Mouse (Mus musculus) kidney, adult 2 months (tissue): ENCODE data around the gene Hcn2. TPM values are rescaled to one million over a fixed set of nuclear protein-coding genes. Genes with fewer than 3 reads are reported as not detected.
"Not testable (repeated sequence)": the region's sequence is repeated elsewhere in the genome, so short reads cannot be mapped to it uniquely, and the experiment has no call there.

ENCODE experiments used
- DNase-seq: peaks from one replicate; pipeline ENCODE4 v3.0.0; 2021
- H3K27ac ChIP-seq: fragments of 200-500 bp; 2 replicates; pipeline ENCODE4 v1.5.1; 2012; ENCODE audit warnings: low read depth, low read length, control low read depth, inconsistent platforms; ENCODE audit not compliant: insufficient read depth
- H3K27me3 ChIP-seq: fragments of 200-500 bp; replicated peaks from 2 replicates; pipeline ENCODE4 v1.6.1; 2012; ENCODE audit warnings: mild to moderate bottlenecking, moderate library complexity, low read length, inconsistent platforms; ENCODE audit not compliant: control insufficient read depth, insufficient read depth
- H3K36me3 ChIP-seq: fragments of 200-500 bp; 2 replicates; pipeline ENCODE4 v1.6.1; 2012; ENCODE audit warnings: mild to moderate bottlenecking, moderate library complexity, low read length, inconsistent platforms; ENCODE audit not compliant: control insufficient read depth, insufficient read depth
- H3K4me1 ChIP-seq: fragments of 200-500 bp; 2 replicates; pipeline ENCODE4 v1.6.1; 2011; ENCODE audit warnings: low read length; ENCODE audit not compliant: control insufficient read depth, insufficient read depth
- H3K4me3 ChIP-seq: fragments of 200-500 bp; 2 replicates; pipeline ENCODE4 v1.5.1; 2011; ENCODE audit warnings: mild to moderate bottlenecking, low read depth, low read length, control low read depth; ENCODE audit not compliant: insufficient read depth
- CTCF ChIP-seq: fragments of 200-500 bp; conservative IDR thresholded peaks from 2 replicates; pipeline ENCODE4 v1.5.1; 2011; ENCODE audit warnings: low read depth, mild to moderate bottlenecking, control low read depth, low read length, moderate library complexity, mixed read lengths; ENCODE audit not compliant: insufficient read depth, insufficient read length
- POLR2A ChIP-seq: fragments of 200-500 bp; IDR thresholded peaks from one replicate; pipeline ENCODE4 v1.6.1; 2011; ENCODE audit warnings: low read depth, low read length, control low read depth
- WGBS: fragments of 180-500 bp; shearing (Covaris S2); methylation state at CpG from one replicate; pipeline ENCODE4 v1.1.7; 2018; 5-methylcytosine and 5-hydroxymethylcytosine counted together
- polyA plus RNA-seq: library from polyadenylated mRNA; depleted of rRNA; stranded (reverse); fragments of >200 nt; gene quantifications from 2 replicates; pipeline ENCODE4 v1.2.3, GENCODE M21; 2012

Gene Hcn2
- polyA plus RNA-seq, 1 experiment, result 1.5 TPM

GRCm38 (mm10) chr10:79756660-79757059 lies 40.2 kb downstream of the Hcn2 start:
- Histone ChIP-seq H3K27ac (no peak overlapping the region), H3K4me1 (no peaks in the 10 kb centered on the region), H3K36me3 (peaks cover 2% of the 10 kb centered on the region), H3K4me3 (no peak overlapping the region), H3K27me3 (no peaks in the 10 kb centered on the region)
- WGBS, result 88% methylated on average over 24 of the region's 24 CpGs
- TF ChIP-seq POLR2A (no peak), CTCF (no peak)
- no peak for DNase-seq

GRCm38 (mm10) chr10:79759675-79760074 lies 43.2 kb downstream of the Hcn2 start:
- WGBS, result 86% methylated on average over 1 of the region's 1 CpGs
- H3K4me1 ChIP-seq, H3K27ac ChIP-seq, DNase-seq, H3K27me3 ChIP-seq, H3K4me3 ChIP-seq, H3K36me3 ChIP-seq: not testable (repeated sequence)

- TF ChIP-seq CTCF (no peak), POLR2A (no peak)
- WGBS, result 90% methylated on average over 11 of the region's 11 CpGs
- DNase-seq, result no peak
- Histone ChIP-seq H3K4me3 (no peak overlapping the region), H3K4me1 (peaks cover 11% of the 10 kb centered on the region), H3K36me3 (peaks cover 2% of the 10 kb centered on the region), H3K27ac (no peak overlapping the region), H3K27me3 (no peaks in the 10 kb centered on the region)
Measured at GRCm38 (mm10) chr10:79760603-79761143, 44.2 kb downstream of the Hcn2 start.

GRCm38 (mm10) chr10:79762875-79763274 lies 46.4 kb downstream of the Hcn2 start:
- peaks cover 2% of the 10 kb centered on the region for H3K36me3 ChIP-seq
- no peak for DNase-seq
- no peak overlapping the region for H3K4me3 ChIP-seq
- H3K27me3 ChIP-seq, result no peaks in the 10 kb centered on the region
- TF ChIP-seq POLR2A (no peak), CTCF (no peak)
- WGBS, result 78% methylated on average over 3 of the region's 3 CpGs
- peaks cover 16% of the 10 kb centered on the region for H3K4me1 ChIP-seq
- no peak overlapping the region for H3K27ac ChIP-seq

DNA sequence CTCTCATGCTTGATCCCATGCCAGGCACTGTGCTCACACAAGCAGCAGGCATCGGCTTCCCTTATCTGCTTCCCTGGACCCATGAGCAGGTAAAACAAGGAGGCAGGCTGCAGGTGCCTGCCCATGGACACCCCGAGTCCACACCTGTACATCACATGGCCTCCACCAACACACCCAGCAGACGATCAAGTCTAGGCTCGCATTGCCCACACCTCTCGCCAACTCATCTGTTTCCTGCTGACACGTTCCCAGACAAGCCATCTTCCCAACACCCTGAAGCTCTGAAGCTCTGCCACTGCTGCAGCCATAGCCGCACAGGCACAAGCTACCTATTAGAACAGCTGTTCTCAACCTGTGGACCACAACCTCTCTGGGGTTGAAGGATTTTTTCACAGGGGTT lies 47.8 kb downstream of the Hcn2 start:
- 64% methylated on average over 7 of the region's 7 CpGs for WGBS
- TF ChIP-seq POLR2A (no peak), CTCF (no peak)
- no peak for DNase-seq

DNA sequence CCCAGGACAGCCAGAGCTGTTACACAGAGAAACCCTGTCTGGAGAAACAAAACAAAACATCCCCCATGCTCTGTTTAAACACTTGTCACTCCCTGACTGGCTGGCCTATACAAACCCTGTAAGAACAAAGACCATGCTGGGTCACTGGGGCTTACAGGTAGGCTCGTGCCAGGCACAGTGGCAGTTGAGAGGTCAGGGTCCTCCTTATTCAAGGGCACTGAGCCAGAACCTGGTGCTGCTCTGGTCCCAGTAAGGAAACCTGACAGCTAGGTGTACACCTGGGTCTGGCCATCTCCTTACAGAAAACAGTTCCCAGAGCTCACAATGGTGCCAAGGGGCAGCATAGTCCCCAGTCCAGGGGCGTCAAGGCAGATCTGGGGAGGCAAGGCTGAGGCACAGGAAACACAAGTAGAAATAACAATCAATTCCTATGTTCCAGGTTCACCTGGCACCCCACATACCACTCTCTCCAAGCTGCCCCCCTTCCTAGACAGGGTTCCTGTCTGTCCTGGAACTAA lies 48.9 kb downstream of the Hcn2 start:
- WGBS, result 39% methylated on average over 2 of the region's 2 CpGs
- TF ChIP-seq CTCF, result no peak
- TF ChIP-seq POLR2A, result no peak
- Histone ChIP-seq H3K36me3 (peaks cover 2% of the 10 kb centered on the region), H3K4me3 (peak overlapping the region; percentile 66; the same call in 1 of the 2 replicates), H3K27me3 (no peaks in the 10 kb centered on the region), H3K4me1 (peaks cover 22% of the 10 kb centered on the region), H3K27ac (no peak overlapping the region)
- peak; percentile 51 for DNase-seq

More for the DNA sequence above, 47.8 kb downstream of the Hcn2 start:
- Histone ChIP-seq H3K4me3 (no peak overlapping the region), H3K36me3 (peaks cover 2% of the 10 kb centered on the region), H3K27ac (no peak overlapping the region), H3K4me1 (peaks cover 22% of the 10 kb centered on the region), H3K27me3 (no peaks in the 10 kb centered on the region)

DNA sequence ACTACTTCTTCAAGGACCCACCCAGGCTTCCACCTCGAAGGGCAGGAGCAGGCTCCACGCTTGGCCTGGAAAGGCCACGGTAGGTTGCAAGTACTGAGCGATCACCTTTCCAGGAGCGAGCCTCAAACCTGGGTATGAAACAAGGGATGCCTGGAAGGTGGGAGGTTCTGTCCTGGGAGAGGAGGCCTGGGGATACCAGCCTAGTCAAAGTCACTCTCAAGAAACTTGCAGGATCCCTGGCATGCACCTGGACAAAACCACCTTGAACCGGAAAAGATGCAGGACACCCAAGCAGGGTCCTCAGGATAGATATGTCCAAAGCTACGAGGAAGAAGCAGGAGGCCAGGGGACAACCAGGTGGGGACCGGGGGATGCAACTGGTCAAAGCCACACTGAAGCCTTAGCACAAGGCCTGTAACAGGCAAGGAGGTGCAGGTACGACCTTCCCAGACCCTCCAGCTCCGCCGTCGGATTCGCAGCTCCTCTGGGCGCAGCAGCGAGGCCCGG lies 49.6 kb downstream of the Hcn2 start:
- TF ChIP-seq POLR2A, result no peak
- no peak for TF ChIP-seq CTCF
- peak; percentile 29 for DNase-seq
- peak overlapping the region; percentile 66 for H3K4me3 ChIP-seq
- H3K27ac ChIP-seq, result no peak overlapping the region; the same call in 1 of the 2 replicates
- H3K4me1 ChIP-seq, result peaks cover 22% of the 10 kb centered on the region
- WGBS, result 1% methylated on average over 16 of the region's 16 CpGs
- no peaks in the 10 kb centered on the region for H3K36me3 ChIP-seq
- no peaks in the 10 kb centered on the region for H3K27me3 ChIP-seq
